Mouse (Mus musculus) limb, embryonic 11.5 days (tissue): Measurements from ENCODE around the gene Fgf12. TPM values are rescaled to one million over a fixed set of nuclear protein-coding genes. Genes with fewer than 3 reads are reported as not detected.

Source experiments
- ATAC-seq: fragments of 200-750 bp; cut with Nextera tagmentation; 2 replicates; pipeline ENCODE4 v1.8.0; 2017; ENCODE audit warnings: low read depth; ENCODE audit not compliant: insufficient number of reproducible peaks, low FRiP score, low TSS enrichment
- DNase-seq: peaks from one replicate; pipeline ENCODE4 v3.0.0-alpha.2; 2015; ENCODE audit warnings: low spot score
- H3K27ac ChIP-seq: fragments of 300-500 bp; sonication (generic); replicated peaks from 2 replicates; pipeline ENCODE4 v1.5.1; 2014; ENCODE audit warnings: low read depth, mild to moderate bottlenecking, low read length
- H3K27me3 ChIP-seq: fragments of 300-500 bp; sonication (generic); 2 replicates; pipeline ENCODE4 v1.6.1; 2014; ENCODE audit warnings: mild to moderate bottlenecking, low read length, mixed read lengths; ENCODE audit not compliant: control insufficient read depth, insufficient read depth
- H3K36me3 ChIP-seq: fragments of 300-500 bp; sonication (generic); 2 replicates; pipeline ENCODE4 v1.6.1; 2014; ENCODE audit warnings: mild to moderate bottlenecking, low read length, moderate library complexity, mixed read lengths; ENCODE audit not compliant: control insufficient read depth, insufficient read depth
- H3K4me1 ChIP-seq: fragments of 300-500 bp; sonication (generic); 2 replicates; pipeline ENCODE4 v1.6.1; 2014; ENCODE audit warnings: low read length, mixed read lengths; ENCODE audit not compliant: control insufficient read depth, insufficient read depth
- H3K4me2 ChIP-seq: fragments of 300-500 bp; sonication (generic); 2 replicates; pipeline ENCODE4 v1.6.1; 2014; ENCODE audit warnings: low read depth, mild to moderate bottlenecking, moderate library complexity; ENCODE audit not compliant: severe bottlenecking
- H3K4me3 ChIP-seq: fragments of 300-500 bp; sonication (generic); 2 replicates; pipeline ENCODE4 v1.5.1; 2014; ENCODE audit warnings: low read depth, low read length
- H3K9ac ChIP-seq: fragments of 300-500 bp; sonication (generic); 2 replicates; pipeline ENCODE4 v1.6.1; 2014; ENCODE audit warnings: mild to moderate bottlenecking, low read length
- H3K9me3 ChIP-seq: fragments of 300-500 bp; sonication (generic); 2 replicates; pipeline ENCODE4 v1.6.1; 2016; ENCODE audit warnings: low read length; ENCODE audit not compliant: control insufficient read depth
- WGBS: fragments of 180-500 bp; shearing (Covaris S2); extraction: QIAGEN DNeasy Blood & Tissue Kit; methylation state at CpG from one replicate; pipeline ENCODE4 v1.1.7; 2014; 5-methylcytosine and 5-hydroxymethylcytosine counted together
- polyA plus RNA-seq: library from polyadenylated mRNA; unstranded; fragments of >200 nt; fragmentation: Nextera tagmentation; extraction: Ambion mirVana; gene quantifications from 2 replicates; pipeline ENCODE4 v1.2.1, GENCODE M21; 2014

The Fgf12 gene
- polyA plus RNA-seq, 1 experiment from 2014 or later, result 1.0 TPM

- 86% methylated on average over 5 of the region's 5 CpGs for WGBS
- Histone ChIP-seq H3K36me3 (no peaks in the 10 kb centered on the region), H3K27me3 (no peaks in the 10 kb centered on the region), H3K4me3 (no peak overlapping the region), H3K27ac (no peak overlapping the region), H3K4me1 (no peaks in the 10 kb centered on the region), H3K9ac (no peak overlapping the region), H3K4me2 (no peak overlapping the region), H3K9me3 (no peaks in the 10 kb centered on the region)
- ATAC-seq, result no peak
- no peak for DNase-seq
Observed at GRCm38 (mm10) chr16:28391283-28391682, 361.6 kb downstream of the Fgf12 start.

- WGBS, result 83% methylated on average over 4 of the region's 4 CpGs
- no peak for ATAC-seq
- Histone ChIP-seq H3K27ac (no peak overlapping the region), H3K4me2 (no peak overlapping the region), H3K4me3 (no peak overlapping the region), H3K9ac (no peak overlapping the region), H3K4me1 (no peaks in the 10 kb centered on the region), H3K36me3 (no peaks in the 10 kb centered on the region), H3K9me3 (no peaks in the 10 kb centered on the region), H3K27me3 (no peaks in the 10 kb centered on the region)
- DNase-seq, result no peak
Observed at GRCm38 (mm10) chr16:28389114-28389513, 363.8 kb downstream of the Fgf12 start.

GRCm38 (mm10) chr16:28374790-28375189 lies 378.1 kb downstream of the Fgf12 start:
- WGBS, result 84% methylated on average over 2 of the region's 2 CpGs
- H3K9me3 ChIP-seq, result no peaks in the 10 kb centered on the region
- DNase-seq, result no peak
- no peak for ATAC-seq
- H3K4me3 ChIP-seq, result no peak overlapping the region
- H3K4me2 ChIP-seq, result no peak overlapping the region
- H3K36me3 ChIP-seq, result no peaks in the 10 kb centered on the region
- H3K9ac ChIP-seq, result no peak overlapping the region
- H3K4me1 ChIP-seq, result no peaks in the 10 kb centered on the region
- no peak overlapping the region for H3K27ac ChIP-seq
- H3K27me3 ChIP-seq, result no peaks in the 10 kb centered on the region

- no peak for ATAC-seq
- H3K9me3 ChIP-seq, result no peaks in the 10 kb centered on the region
- no peak overlapping the region for H3K27ac ChIP-seq
- H3K4me2 ChIP-seq, result no peak overlapping the region
- H3K36me3 ChIP-seq, result no peaks in the 10 kb centered on the region
- no peaks in the 10 kb centered on the region for H3K27me3 ChIP-seq
- H3K9ac ChIP-seq, result no peak overlapping the region
- no peak overlapping the region for H3K4me3 ChIP-seq
- DNase-seq, result no peak
- H3K4me1 ChIP-seq, result no peaks in the 10 kb centered on the region
Observed at GRCm38 (mm10) chr16:28373311-28373710, 379.6 kb downstream of the Fgf12 start.

GRCm38 (mm10) chr16:28350624-28351023 lies 402.2 kb downstream of the Fgf12 start:
- WGBS, result 88% methylated on average over 2 of the region's 2 CpGs
- H3K4me3 ChIP-seq, result no peak overlapping the region
- no peaks in the 10 kb centered on the region for H3K9me3 ChIP-seq
- H3K9ac ChIP-seq, result no peak overlapping the region
- no peaks in the 10 kb centered on the region for H3K36me3 ChIP-seq
- H3K27me3 ChIP-seq, result no peaks in the 10 kb centered on the region
- ATAC-seq (no peak), DNase-seq (no peak)
- no peak overlapping the region for H3K27ac ChIP-seq
- H3K4me1 ChIP-seq, result no peaks in the 10 kb centered on the region
- no peak overlapping the region for H3K4me2 ChIP-seq

GRCm38 (mm10) chr16:28345323-28345722 lies 407.5 kb downstream of the Fgf12 start:
- ATAC-seq, result no peak
- peak; percentile 21 for DNase-seq

GRCm38 (mm10) chr16:28337930-28338329 lies 414.9 kb downstream of the Fgf12 start:
- DNase-seq (no peak), ATAC-seq (no peak)
- Histone ChIP-seq H3K27ac (no peak overlapping the region), H3K4me2 (no peak overlapping the region), H3K27me3 (no peaks in the 10 kb centered on the region), H3K36me3 (no peaks in the 10 kb centered on the region), H3K9ac (no peak overlapping the region), H3K4me1 (no peaks in the 10 kb centered on the region), H3K4me3 (no peak overlapping the region), H3K9me3 (no peaks in the 10 kb centered on the region)
- WGBS, result 91% methylated on average over 1 of the region's 1 CpGs

More at GRCm38 (mm10) chr16:28345323-28345722, 407.5 kb downstream of the Fgf12 start:
- H3K4me3 ChIP-seq, result no peak overlapping the region
- no peaks in the 10 kb centered on the region for H3K9me3 ChIP-seq
- no peaks in the 10 kb centered on the region for H3K36me3 ChIP-seq
- H3K4me2 ChIP-seq, result no peak overlapping the region
- 44% methylated on average over 6 of the region's 6 CpGs for WGBS
- H3K27ac ChIP-seq, result no peak overlapping the region
- H3K4me1 ChIP-seq, result no peaks in the 10 kb centered on the region
- no peak overlapping the region for H3K9ac ChIP-seq
- no peaks in the 10 kb centered on the region for H3K27me3 ChIP-seq

GRCm38 (mm10) chr16:28336700-28337099 lies 416.2 kb downstream of the Fgf12 start:
- Histone ChIP-seq H3K27me3 (no peaks in the 10 kb centered on the region), H3K4me2 (no peak overlapping the region), H3K9me3 (no peaks in the 10 kb centered on the region), H3K9ac (no peak overlapping the region), H3K4me1 (no peaks in the 10 kb centered on the region), H3K36me3 (no peaks in the 10 kb centered on the region), H3K4me3 (no peak overlapping the region), H3K27ac (no peak overlapping the region)
- WGBS, result 73% methylated on average over 1 of the region's 1 CpGs
- ATAC-seq, result no peak
- no peak for DNase-seq

GRCm38 (mm10) chr16:28335025-28335424 lies 417.8 kb downstream of the Fgf12 start:
- H3K27me3 ChIP-seq, result no peaks in the 10 kb centered on the region
- no peak overlapping the region for H3K4me2 ChIP-seq
- H3K27ac ChIP-seq, result no peak overlapping the region
- H3K36me3 ChIP-seq, result no peaks in the 10 kb centered on the region
- H3K4me3 ChIP-seq, result no peak overlapping the region
- H3K4me1 ChIP-seq, result no peaks in the 10 kb centered on the region
- 95% methylated on average over 3 of the region's 3 CpGs for WGBS
- DNase-seq (no peak), ATAC-seq (no peak)
- no peak overlapping the region for H3K9ac ChIP-seq
- H3K9me3 ChIP-seq, result no peaks in the 10 kb centered on the region
